Mouse (Mus musculus): Measurements from ENCODE around the gene Adra2c. TPM values are rescaled to one million over a fixed set of nuclear protein-coding genes. Genes with fewer than 3 reads are reported as not detected.

Adra2c gene
- polyA plus RNA-seq, 2 experiments: 0.10 to 0.15 TPM

DNA sequence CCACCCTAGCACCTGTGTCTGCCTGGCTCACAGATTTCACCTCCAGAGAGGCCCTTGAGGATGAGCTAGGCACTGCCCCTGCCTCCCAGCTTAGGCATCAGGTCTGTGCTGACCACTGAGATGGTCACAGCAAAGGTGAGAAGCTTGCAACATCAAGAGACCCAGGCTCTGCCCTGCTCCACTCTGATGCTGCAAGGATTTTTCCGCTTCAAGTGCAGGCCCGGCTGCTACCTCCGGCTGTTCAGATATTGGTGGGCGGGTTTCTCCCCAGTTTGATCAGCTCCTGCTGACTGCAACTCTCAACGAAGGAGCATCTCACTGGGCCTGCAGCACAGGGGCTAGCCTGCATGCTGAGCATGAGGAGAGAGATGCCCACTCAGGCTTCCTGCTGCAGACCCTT lies 8.1 kb downstream of the Adra2c start:
- H3K36me3 ChIP-seq (ENCODE audit: control insufficient read depth, insufficient read depth, low read length): no peaks in the 10 kb centered on the region
- no peak overlapping the region for H3K27ac ChIP-seq (replicated peaks; ENCODE audit: low read depth, low read length)
- no peak overlapping the region for H3K4me3 ChIP-seq (replicated peaks; ENCODE audit: low read length)
- 70% methylated on average over 5 of the region's 5 CpGs for WGBS
- H3K27me3 ChIP-seq (ENCODE audit: control insufficient read depth, insufficient read depth, low read length): peaks cover 15% of the 10 kb centered on the region
- H3K4me2 ChIP-seq (replicated peaks; ENCODE audit: low read depth, low read length, severe bottlenecking): no peak overlapping the region
- H3K4me1 ChIP-seq (ENCODE audit: control insufficient read depth, insufficient read depth, low read length): no peaks in the 10 kb centered on the region
- ATAC-seq (ENCODE audit: low FRiP score, low read depth) (no peak), DNase-seq (ENCODE audit: low spot score) (no peak)
- TF ChIP-seq POLR2A (IDR thresholded peaks at IDR 0.05; ENCODE audit: borderline replicate concordance, extremely low read depth, insufficient read depth, insufficient read length): no peak
- no peak overlapping the region for H3K9ac ChIP-seq (ENCODE audit: low read depth, low read length, severe bottlenecking)
- no peaks in the 10 kb centered on the region for H3K9me3 ChIP-seq (ENCODE audit: control insufficient read depth, low read length)

DNA sequence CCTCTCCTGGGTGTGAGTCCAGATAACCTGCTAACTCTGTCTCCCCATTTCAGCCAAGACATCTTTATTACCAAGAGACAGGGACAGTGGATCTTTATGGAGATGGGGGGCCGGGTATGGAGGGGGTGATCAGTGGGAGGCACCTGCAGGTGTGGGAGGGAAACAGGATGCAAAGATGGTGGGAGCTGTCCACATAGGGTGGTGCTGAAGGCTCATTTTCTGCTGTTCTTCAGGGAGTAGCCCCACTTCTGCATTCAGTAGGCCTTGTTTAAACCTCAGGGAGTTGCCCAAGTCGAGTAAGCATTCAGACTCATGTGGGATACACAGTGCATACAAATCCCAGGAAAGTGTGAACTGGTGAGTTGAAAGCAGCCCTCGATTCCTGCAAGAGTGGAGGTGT lies 21.5 kb downstream of the Adra2c start:
- DNase-seq (ENCODE audit: low spot score): peak; percentile 43

DNA sequence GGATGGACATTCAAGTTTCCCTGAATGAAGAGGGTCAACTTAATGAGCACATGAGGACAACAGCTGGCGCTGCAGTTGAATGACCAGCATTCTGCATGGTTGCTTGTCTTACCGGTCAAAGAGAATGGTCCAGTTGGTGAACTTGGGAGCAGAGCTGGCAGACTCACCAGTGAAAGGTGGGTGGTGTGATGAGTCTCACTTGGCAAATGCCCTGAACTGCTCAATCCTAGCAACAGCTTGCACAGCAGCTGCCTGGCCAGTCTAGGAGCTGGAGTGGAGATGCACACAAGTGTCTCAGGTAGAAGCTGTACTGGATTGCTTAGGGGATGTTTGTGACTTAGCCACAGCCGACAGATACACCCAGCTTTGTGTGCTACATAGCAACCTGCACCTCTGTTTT lies 26.1 kb downstream of the Adra2c start:
- no peaks in the 10 kb centered on the region for H3K27me3 ChIP-seq (ENCODE audit: control insufficient read depth, insufficient read depth, low read length)
- no peak overlapping the region for H3K4me3 ChIP-seq (replicated peaks; ENCODE audit: low read length)
- H3K36me3 ChIP-seq (ENCODE audit: control insufficient read depth, insufficient read depth, low read length): no peaks in the 10 kb centered on the region
- WGBS: 83% methylated on average over 3 of the region's 3 CpGs
- H3K9ac ChIP-seq (ENCODE audit: low read depth, low read length, severe bottlenecking): no peak overlapping the region
- H3K27ac ChIP-seq (replicated peaks; ENCODE audit: low read depth, low read length): no peak overlapping the region
- TF ChIP-seq POLR2A (IDR thresholded peaks at IDR 0.05; ENCODE audit: borderline replicate concordance, extremely low read depth, insufficient read depth, insufficient read length): no peak
- no peaks in the 10 kb centered on the region for H3K9me3 ChIP-seq (ENCODE audit: control insufficient read depth, low read length)
- DNase-seq (ENCODE audit: low spot score) (no peak), ATAC-seq (ENCODE audit: low FRiP score, low read depth) (no peak)
- no peak overlapping the region for H3K4me2 ChIP-seq (replicated peaks; ENCODE audit: low read depth, low read length, severe bottlenecking)
- H3K4me1 ChIP-seq (ENCODE audit: control insufficient read depth, insufficient read depth, low read length): no peaks in the 10 kb centered on the region

More for the DNA sequence above, 21.5 kb downstream of the Adra2c start:
- Histone ChIP-seq H3K9ac (ENCODE audit: low read depth, low read length, severe bottlenecking) (no peak overlapping the region), H3K4me2 (replicated peaks; ENCODE audit: low read depth, low read length, severe bottlenecking) (no peak overlapping the region), H3K36me3 (ENCODE audit: control insufficient read depth, insufficient read depth, low read length) (no peaks in the 10 kb centered on the region), H3K27me3 (ENCODE audit: control insufficient read depth, insufficient read depth, low read length) (no peaks in the 10 kb centered on the region), H3K9me3 (ENCODE audit: control insufficient read depth, low read length) (no peaks in the 10 kb centered on the region), H3K4me3 (replicated peaks; ENCODE audit: low read length) (no peak overlapping the region), H3K4me1 (ENCODE audit: control insufficient read depth, insufficient read depth, low read length) (no peaks in the 10 kb centered on the region), H3K27ac (replicated peaks; ENCODE audit: low read depth, low read length) (no peak overlapping the region)
- ATAC-seq (ENCODE audit: low FRiP score, low read depth): no peak
- 17% methylated on average over 3 of the region's 3 CpGs for WGBS
- no peak for TF ChIP-seq POLR2A (IDR thresholded peaks at IDR 0.05; ENCODE audit: borderline replicate concordance, extremely low read depth, insufficient read depth, insufficient read length)

DNA sequence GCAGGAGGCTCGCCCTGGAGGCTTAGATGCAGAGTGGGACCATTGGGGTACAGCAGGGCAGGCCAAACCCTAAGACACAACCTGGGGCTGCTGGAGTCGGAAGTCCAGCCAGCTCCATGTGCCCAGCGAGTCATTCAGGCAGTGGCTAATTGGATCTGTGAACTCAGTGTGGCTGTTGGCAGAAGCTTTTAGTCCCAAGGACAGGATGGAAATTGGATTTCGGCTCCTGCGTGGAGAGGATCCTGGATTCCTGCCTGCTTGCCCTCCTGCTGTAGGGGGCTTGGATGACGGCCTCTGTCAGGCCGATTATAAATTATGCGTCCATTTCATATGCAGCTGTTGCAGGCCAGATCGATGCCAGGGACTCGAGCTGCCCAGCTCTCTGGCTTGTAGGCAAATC lies 27.2 kb downstream of the Adra2c start:
- H3K9me3 ChIP-seq (ENCODE audit: control insufficient read depth, low read length): no peaks in the 10 kb centered on the region
- no peaks in the 10 kb centered on the region for H3K36me3 ChIP-seq (ENCODE audit: control insufficient read depth, insufficient read depth, low read length)
- no peak for ATAC-seq (ENCODE audit: low FRiP score, low read depth)
- no peak overlapping the region for H3K4me2 ChIP-seq (replicated peaks; ENCODE audit: low read depth, low read length, severe bottlenecking)
- no peak for DNase-seq (ENCODE audit: low spot score)
- no peaks in the 10 kb centered on the region for H3K27me3 ChIP-seq (ENCODE audit: control insufficient read depth, insufficient read depth, low read length)
- H3K9ac ChIP-seq (ENCODE audit: low read depth, low read length, severe bottlenecking): no peak overlapping the region
- TF ChIP-seq POLR2A (IDR thresholded peaks at IDR 0.05; ENCODE audit: borderline replicate concordance, extremely low read depth, insufficient read depth, insufficient read length): no peak
- 77% methylated on average over 10 of the region's 10 CpGs for WGBS
- no peak overlapping the region for H3K27ac ChIP-seq (replicated peaks; ENCODE audit: low read depth, low read length)
- H3K4me1 ChIP-seq (ENCODE audit: control insufficient read depth, insufficient read depth, low read length): no peaks in the 10 kb centered on the region
- no peak overlapping the region for H3K4me3 ChIP-seq (replicated peaks; ENCODE audit: low read length)

DNA sequence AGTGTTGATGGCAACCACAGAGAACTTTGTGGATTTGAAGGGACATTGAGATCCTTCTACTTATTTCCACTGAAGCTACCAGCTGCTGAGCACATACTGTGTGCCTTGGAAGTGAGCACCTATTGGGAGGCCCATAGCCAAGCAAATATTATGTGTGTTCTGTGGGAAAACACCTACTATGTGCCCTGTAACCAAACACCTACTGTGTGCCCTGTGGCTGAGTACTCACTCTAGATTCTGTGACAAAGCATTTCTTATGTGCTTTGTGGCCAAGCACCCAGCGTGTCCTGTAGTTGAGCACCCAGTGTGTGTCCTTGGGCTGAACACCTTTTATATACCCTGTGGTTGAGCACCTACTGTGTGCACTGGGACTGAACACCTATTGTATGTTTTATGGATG lies 28.6 kb downstream of the Adra2c start:
- Histone ChIP-seq H3K9me3 (ENCODE audit: control insufficient read depth, low read length) (no peaks in the 10 kb centered on the region), H3K4me2 (replicated peaks; ENCODE audit: low read depth, low read length, severe bottlenecking) (no peak overlapping the region), H3K27ac (replicated peaks; ENCODE audit: low read depth, low read length) (no peak overlapping the region), H3K4me1 (ENCODE audit: control insufficient read depth, insufficient read depth, low read length) (no peaks in the 10 kb centered on the region), H3K9ac (ENCODE audit: low read depth, low read length, severe bottlenecking) (no peak overlapping the region), H3K27me3 (ENCODE audit: control insufficient read depth, insufficient read depth, low read length) (no peaks in the 10 kb centered on the region), H3K4me3 (replicated peaks; ENCODE audit: low read length) (no peak overlapping the region), H3K36me3 (ENCODE audit: control insufficient read depth, insufficient read depth, low read length) (no peaks in the 10 kb centered on the region)
- ATAC-seq (ENCODE audit: low FRiP score, low read depth) (no peak), DNase-seq (ENCODE audit: low spot score) (no peak)
- TF ChIP-seq POLR2A (IDR thresholded peaks at IDR 0.05; ENCODE audit: borderline replicate concordance, extremely low read depth, insufficient read depth, insufficient read length): no peak
- 96% methylated on average over 1 of the region's 1 CpGs for WGBS

DNA sequence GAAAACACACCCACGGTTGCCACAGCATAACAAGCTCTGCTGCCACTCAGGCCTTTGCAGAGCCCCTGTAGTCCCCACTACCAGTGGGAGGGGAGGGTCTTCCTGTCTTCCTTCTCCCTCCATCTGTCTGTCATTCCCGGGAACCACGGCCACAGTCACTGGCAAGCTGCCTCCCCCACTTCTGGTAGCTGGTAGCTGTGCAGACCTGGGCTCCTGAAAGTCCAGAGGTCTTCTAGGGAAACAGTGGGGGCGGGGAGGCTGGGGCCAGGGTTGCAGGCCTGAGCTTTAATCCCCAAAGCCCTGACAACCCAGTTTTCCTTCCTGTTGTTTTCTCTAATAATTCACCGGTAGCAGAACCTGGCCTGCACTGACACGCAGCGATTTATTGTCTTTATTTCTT lies 31.7 kb downstream of the Adra2c start:
- no peak overlapping the region for H3K4me3 ChIP-seq (replicated peaks; ENCODE audit: low read length)
- H3K27me3 ChIP-seq (ENCODE audit: control insufficient read depth, insufficient read depth, low read length): peaks cover 17% of the 10 kb centered on the region
- H3K36me3 ChIP-seq (ENCODE audit: control insufficient read depth, insufficient read depth, low read length): no peaks in the 10 kb centered on the region
- no peak overlapping the region for H3K9ac ChIP-seq (ENCODE audit: low read depth, low read length, severe bottlenecking)
- DNase-seq (ENCODE audit: low spot score): no peak
- H3K4me2 ChIP-seq (replicated peaks; ENCODE audit: low read depth, low read length, severe bottlenecking): no peak overlapping the region
- H3K27ac ChIP-seq (replicated peaks; ENCODE audit: low read depth, low read length): no peak overlapping the region
- no peak for TF ChIP-seq POLR2A (IDR thresholded peaks at IDR 0.05; ENCODE audit: borderline replicate concordance, extremely low read depth, insufficient read depth, insufficient read length)
- no peaks in the 10 kb centered on the region for H3K9me3 ChIP-seq (ENCODE audit: control insufficient read depth, low read length)
- WGBS: 52% methylated on average over 7 of the region's 7 CpGs
- ATAC-seq (ENCODE audit: low FRiP score, low read depth): no peak
- no peaks in the 10 kb centered on the region for H3K4me1 ChIP-seq (ENCODE audit: control insufficient read depth, insufficient read depth, low read length)

All from limb, embryonic 14.5 days (tissue).